Mouse (Mus musculus) embryonic facial prominence, embryonic 15.5 days (tissue): ENCODE measurements around the gene Crb1. TPM values are rescaled to one million over a fixed set of nuclear protein-coding genes. Genes with fewer than 3 reads are reported as not detected.
"Not testable (repeated sequence)": the region's sequence is repeated elsewhere in the genome, so short reads cannot be mapped to it uniquely, and the experiment has no call there.

ENCODE experiments used
- ATAC-seq: fragments of 200-750 bp; cut with Nextera tagmentation; 2 replicates; pipeline ENCODE4 v1.8.0; 2017; ENCODE audit warnings: low read depth, moderate TSS enrichment; ENCODE audit not compliant: insufficient number of reproducible peaks, low FRiP score, low TSS enrichment
- H3K27ac ChIP-seq: fragments of 300-500 bp; sonication (generic); replicated peaks from 2 replicates; pipeline ENCODE4 v1.5.1; 2015; ENCODE audit warnings: mild to moderate bottlenecking, inconsistent platforms
- H3K27me3 ChIP-seq: fragments of 300-500 bp; sonication (generic); 2 replicates; pipeline ENCODE4 v1.6.1; 2015; ENCODE audit warnings: inconsistent platforms
- H3K36me3 ChIP-seq: fragments of 300-500 bp; sonication (generic); 2 replicates; pipeline ENCODE4 v1.6.1; 2015; ENCODE audit warnings: mild to moderate bottlenecking, inconsistent platforms
- H3K4me1 ChIP-seq: fragments of 300-500 bp; sonication (generic); 2 replicates; pipeline ENCODE4 v1.6.1; 2015; ENCODE audit warnings: inconsistent platforms
- H3K4me2 ChIP-seq: fragments of 300-500 bp; sonication (generic); replicated peaks from 2 replicates; pipeline ENCODE4 v1.6.1; 2015; ENCODE audit warnings: mild to moderate bottlenecking, inconsistent platforms
- H3K4me3 ChIP-seq: fragments of 300-500 bp; sonication (generic); replicated peaks from 2 replicates; pipeline ENCODE4 v1.5.1; 2015; ENCODE audit warnings: mild to moderate bottlenecking, inconsistent platforms
- H3K9ac ChIP-seq: fragments of 300-500 bp; sonication (generic); 2 replicates; pipeline ENCODE4 v1.6.1; 2015; ENCODE audit warnings: inconsistent platforms
- H3K9me3 ChIP-seq: fragments of 300-500 bp; sonication (generic); replicated peaks from 2 replicates; pipeline ENCODE4 v1.6.1; 2016; ENCODE audit warnings: inconsistent platforms
- WGBS: fragments of 180-500 bp; shearing (Covaris S2); methylation state at CpG from one replicate; pipeline ENCODE4 v1.1.7; 2015; 5-methylcytosine and 5-hydroxymethylcytosine counted together
- polyA plus RNA-seq: library from polyadenylated mRNA; unstranded; fragments of >200 nt; fragmentation: Nextera tagmentation; extraction: Ambion mirVana; gene quantifications from 2 replicates; pipeline ENCODE4 v1.2.1, GENCODE M21; 2015

Gene Crb1
- polyA plus RNA-seq, 1 experiment from 2014 or later, result not detected

DNA sequence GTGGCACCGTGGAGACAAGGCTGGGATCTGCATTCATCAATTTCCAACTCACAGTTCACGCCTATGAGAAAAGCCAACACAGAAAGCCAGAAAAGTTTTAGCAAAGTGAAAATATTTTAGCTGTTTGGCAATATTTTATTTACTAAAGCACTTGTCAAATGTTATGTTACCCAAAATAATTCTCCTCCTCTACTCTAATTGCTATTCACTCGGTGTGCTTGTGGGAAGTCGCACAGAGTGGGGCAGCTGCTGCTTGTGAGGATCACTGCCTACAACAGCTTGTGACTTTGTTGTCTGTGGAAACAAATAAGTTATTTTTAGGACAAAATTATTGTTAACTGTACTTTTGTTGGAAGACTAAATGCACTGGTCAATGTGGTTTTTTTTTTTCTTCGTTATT is 48.6 kb downstream of the Crb1 start:
- H3K36me3 ChIP-seq, result no peaks in the 10 kb centered on the region
- WGBS, result 73% methylated on average over 5 of the region's 5 CpGs
- ATAC-seq, result no peak

DNA sequence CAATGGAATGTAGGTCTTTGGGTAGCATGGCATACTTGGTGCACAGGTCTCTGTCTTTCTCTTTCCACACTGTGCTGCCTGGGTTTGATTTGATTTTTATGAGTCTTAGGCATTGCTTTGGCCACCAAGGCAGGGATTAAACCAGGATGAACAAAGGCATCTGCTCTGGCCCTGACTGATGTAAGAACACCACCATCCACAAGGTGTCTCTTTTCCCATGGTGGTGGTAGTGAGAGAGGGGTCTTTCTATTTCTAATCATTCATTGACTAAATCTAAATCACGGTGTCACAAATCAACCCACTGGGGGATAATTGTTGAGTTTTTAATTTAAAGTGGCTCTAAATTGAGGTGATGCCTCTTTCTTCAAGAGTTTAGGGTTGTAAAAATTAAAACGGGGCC is 51.5 kb downstream of the Crb1 start:
- Histone ChIP-seq H3K4me1 (no peaks in the 10 kb centered on the region), H3K36me3 (no peaks in the 10 kb centered on the region), H3K27ac (no peak overlapping the region), H3K9ac (no peak overlapping the region), H3K4me2 (no peak overlapping the region), H3K9me3 (no peaks in the 10 kb centered on the region), H3K27me3 (no peaks in the 10 kb centered on the region), H3K4me3 (no peak overlapping the region)
- ATAC-seq, result no peak
- 72% methylated on average over 2 of the region's 2 CpGs for WGBS

More for the DNA sequence above, 48.6 kb downstream of the Crb1 start:
- Histone ChIP-seq H3K4me2 (no peak overlapping the region), H3K9me3 (no peaks in the 10 kb centered on the region), H3K4me1 (no peaks in the 10 kb centered on the region), H3K27me3 (no peaks in the 10 kb centered on the region), H3K9ac (no peak overlapping the region), H3K4me3 (no peak overlapping the region), H3K27ac (no peak overlapping the region)

DNA sequence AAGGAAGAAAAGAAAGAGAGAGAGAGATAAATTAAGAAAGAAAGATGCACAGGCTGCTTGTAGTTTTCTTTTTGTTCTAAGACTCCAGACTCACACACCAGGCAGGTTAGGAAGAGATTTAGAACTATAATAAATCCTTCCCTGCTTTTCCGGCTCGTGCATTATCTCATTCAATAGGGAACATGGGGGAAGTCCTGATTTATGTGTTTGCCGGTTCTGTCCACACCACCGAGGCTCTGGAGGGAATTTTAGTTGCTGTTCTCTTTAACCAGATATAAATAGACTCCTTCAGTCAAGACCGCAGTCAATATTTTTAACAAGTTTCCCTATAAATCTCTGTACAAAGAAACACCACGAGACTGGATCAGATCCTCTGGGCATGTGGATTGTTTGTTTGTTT is 57.1 kb downstream of the Crb1 start:
- Histone ChIP-seq H3K9me3 (no peaks in the 10 kb centered on the region), H3K4me2 (no peak overlapping the region), H3K27ac (no peak overlapping the region), H3K27me3 (no peaks in the 10 kb centered on the region), H3K4me3 (no peak overlapping the region), H3K9ac (no peak overlapping the region), H3K4me1 (no peaks in the 10 kb centered on the region), H3K36me3 (no peaks in the 10 kb centered on the region)
- no peak for ATAC-seq
- WGBS, result 81% methylated on average over 6 of the region's 6 CpGs

DNA sequence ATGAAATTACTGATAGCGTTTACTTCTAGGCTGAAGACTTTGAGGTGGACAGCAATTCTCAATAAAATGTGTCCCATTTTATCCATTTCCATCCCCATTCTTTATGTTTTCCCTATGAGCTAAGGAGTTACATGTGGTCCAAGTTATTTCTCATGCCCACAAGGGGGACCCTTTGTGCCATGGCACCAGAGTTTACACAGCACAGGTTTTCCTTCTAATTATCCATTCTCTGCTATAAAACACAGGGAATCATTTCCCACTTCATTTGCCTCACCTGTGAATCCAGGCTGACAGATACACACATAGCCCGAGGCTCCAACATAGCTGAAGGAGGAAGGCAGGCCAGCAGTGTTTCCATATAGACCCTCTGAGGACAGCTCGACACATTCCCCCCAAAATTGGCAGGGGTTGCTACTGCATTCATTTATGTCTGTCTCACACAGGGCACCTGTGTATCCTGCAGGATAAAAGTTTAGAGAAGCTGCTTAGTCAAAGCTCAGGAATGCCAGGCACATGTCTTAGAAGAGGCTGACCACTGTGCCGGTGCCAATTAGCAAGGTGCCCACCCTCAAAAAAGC is 62.5 kb downstream of the Crb1 start:
- no peak overlapping the region for H3K4me3 ChIP-seq
- H3K4me1 ChIP-seq, result no peaks in the 10 kb centered on the region
- no peak overlapping the region for H3K4me2 ChIP-seq
- 77% methylated on average over 4 of the region's 4 CpGs for WGBS
- H3K27me3 ChIP-seq, result no peaks in the 10 kb centered on the region
- no peak for ATAC-seq
- H3K36me3 ChIP-seq, result no peaks in the 10 kb centered on the region
- no peaks in the 10 kb centered on the region for H3K9me3 ChIP-seq
- H3K9ac ChIP-seq, result no peak overlapping the region
- no peak overlapping the region for H3K27ac ChIP-seq

DNA sequence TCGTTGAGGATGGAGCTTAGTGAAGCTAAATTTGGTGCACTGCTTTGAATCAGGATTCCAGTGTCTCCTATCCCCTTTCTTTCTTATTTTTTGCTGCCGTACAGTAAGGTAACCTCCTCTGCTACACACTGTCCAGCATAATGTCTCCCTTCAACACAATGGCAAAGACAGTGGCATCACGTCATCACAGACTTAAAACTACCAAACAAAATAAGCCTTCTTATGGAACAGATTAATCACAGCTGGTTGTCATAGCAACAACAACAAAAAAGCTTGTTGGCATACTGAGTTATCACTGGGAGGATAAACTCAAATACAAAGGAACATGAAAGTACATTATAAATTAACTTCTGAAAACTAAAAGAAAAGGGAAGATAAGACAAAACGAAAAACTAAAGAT is 68.0 kb downstream of the Crb1 start:
- Histone ChIP-seq H3K9ac (no peak overlapping the region), H3K27ac (no peak overlapping the region), H3K4me3 (no peak overlapping the region), H3K4me2 (no peak overlapping the region), H3K9me3 (no peaks in the 10 kb centered on the region), H3K4me1 (no peaks in the 10 kb centered on the region), H3K36me3 (no peaks in the 10 kb centered on the region), H3K27me3 (no peaks in the 10 kb centered on the region)
- ATAC-seq, result no peak
- 55% methylated on average over 4 of the region's 4 CpGs for WGBS

DNA sequence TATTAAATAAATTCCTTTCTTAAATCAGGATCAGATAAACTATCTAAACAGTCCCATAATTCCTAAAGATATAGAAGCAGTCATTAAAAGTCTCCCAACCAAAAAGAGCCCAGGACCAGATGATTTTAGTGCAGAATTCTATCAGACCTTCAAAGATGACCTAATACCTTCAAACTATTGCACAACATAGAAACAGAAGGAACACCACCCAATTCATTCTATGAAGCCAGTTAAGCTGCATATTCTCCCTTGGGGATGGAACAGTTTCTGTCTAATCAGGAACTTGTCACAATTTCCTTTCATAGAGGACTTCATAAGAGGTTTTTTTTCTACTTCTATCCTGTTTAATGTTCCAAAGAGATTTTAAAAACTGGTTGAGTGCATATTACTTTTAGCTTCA is 74.4 kb downstream of the Crb1 start:
- H3K27me3 ChIP-seq, ATAC-seq: not testable (repeated sequence)

DNA sequence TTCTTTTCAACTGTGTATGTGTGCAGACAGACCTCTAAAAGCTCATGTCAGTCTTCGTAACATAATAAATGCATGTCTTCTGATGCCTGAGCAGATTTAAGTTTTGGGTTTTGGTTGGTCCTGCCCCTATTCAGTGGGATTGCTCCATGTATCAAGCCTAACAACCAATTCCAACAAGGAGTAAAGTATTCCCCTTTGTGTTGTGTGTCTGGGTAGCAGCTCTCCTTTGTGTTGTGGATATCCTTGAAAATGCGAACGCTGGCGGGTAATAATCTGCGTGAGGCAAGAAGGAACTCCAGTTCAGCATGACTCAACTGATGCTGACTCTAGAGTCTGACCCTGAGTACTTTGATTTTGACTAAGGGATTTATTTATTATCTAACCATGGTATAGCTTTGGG is 75.1 kb downstream of the Crb1 start:
- no peaks in the 10 kb centered on the region for H3K4me1 ChIP-seq
- no peak overlapping the region for H3K27ac ChIP-seq
- no peaks in the 10 kb centered on the region for H3K36me3 ChIP-seq
- H3K9ac ChIP-seq, result no peak overlapping the region
- no peaks in the 10 kb centered on the region for H3K27me3 ChIP-seq
- no peak overlapping the region for H3K4me2 ChIP-seq
- no peak overlapping the region for H3K4me3 ChIP-seq
- 80% methylated on average over 5 of the region's 5 CpGs for WGBS
- no peaks in the 10 kb centered on the region for H3K9me3 ChIP-seq
- no peak for ATAC-seq

More for the DNA sequence above, 74.4 kb downstream of the Crb1 start:
- H3K4me1 ChIP-seq, H3K9me3 ChIP-seq, H3K4me3 ChIP-seq, H3K36me3 ChIP-seq, H3K9ac ChIP-seq, H3K27ac ChIP-seq, H3K4me2 ChIP-seq: not testable (repeated sequence)

DNA sequence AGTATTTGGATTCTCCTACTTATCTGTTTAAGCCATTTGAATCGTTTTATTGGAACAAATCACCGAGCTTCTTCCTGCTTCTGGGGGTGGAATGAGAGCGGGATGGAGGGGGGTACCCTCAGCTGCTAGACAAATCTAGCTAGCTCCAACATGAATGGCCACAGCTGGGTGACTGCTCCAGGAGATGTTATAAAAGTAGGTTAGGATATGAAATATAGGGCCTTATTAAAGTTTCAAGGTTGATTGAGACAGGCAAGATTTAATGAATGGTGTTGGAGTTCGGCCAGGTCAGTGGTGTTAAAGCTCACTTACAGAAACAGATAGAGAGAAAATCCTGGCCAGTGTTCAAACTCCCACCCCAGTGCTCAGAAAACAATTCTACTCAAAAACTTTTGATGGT is 84.9 kb downstream of the Crb1 start:
- Histone ChIP-seq H3K27me3 (no peaks in the 10 kb centered on the region), H3K9ac (no peak overlapping the region), H3K4me1 (no peaks in the 10 kb centered on the region), H3K27ac (no peak overlapping the region), H3K4me3 (no peak overlapping the region), H3K4me2 (no peak overlapping the region), H3K9me3 (no peaks in the 10 kb centered on the region), H3K36me3 (no peaks in the 10 kb centered on the region)
- WGBS, result 77% methylated on average over 4 of the region's 4 CpGs
- ATAC-seq, result no peak

DNA sequence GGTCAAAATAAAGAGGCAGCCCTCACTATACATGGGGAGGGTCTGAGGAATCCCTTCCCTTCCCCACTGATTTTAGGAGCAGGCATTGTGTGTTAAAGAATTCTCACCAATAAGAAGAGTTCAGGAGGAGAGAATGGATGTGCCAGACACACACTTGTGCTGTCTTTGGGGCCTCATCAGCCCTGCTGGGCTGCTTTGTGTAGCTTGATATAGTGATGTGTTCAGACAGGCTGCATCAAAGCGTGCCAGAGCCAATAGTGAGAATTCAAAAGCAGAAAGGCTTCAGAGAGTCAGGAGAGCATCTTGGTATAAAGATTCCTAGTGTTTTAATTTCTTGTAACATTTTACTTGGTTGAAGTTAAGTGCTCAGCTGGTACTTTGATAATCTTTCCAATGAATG is 85.3 kb downstream of the Crb1 start:
- H3K27me3 ChIP-seq, result no peaks in the 10 kb centered on the region
- H3K4me1 ChIP-seq, result no peaks in the 10 kb centered on the region
- no peak overlapping the region for H3K4me3 ChIP-seq
- no peak overlapping the region for H3K9ac ChIP-seq
- H3K36me3 ChIP-seq, result no peaks in the 10 kb centered on the region
- ATAC-seq, result no peak
- H3K4me2 ChIP-seq, result no peak overlapping the region
- no peaks in the 10 kb centered on the region for H3K9me3 ChIP-seq
- 69% methylated on average over 1 of the region's 1 CpGs for WGBS
- H3K27ac ChIP-seq, result no peak overlapping the region

DNA sequence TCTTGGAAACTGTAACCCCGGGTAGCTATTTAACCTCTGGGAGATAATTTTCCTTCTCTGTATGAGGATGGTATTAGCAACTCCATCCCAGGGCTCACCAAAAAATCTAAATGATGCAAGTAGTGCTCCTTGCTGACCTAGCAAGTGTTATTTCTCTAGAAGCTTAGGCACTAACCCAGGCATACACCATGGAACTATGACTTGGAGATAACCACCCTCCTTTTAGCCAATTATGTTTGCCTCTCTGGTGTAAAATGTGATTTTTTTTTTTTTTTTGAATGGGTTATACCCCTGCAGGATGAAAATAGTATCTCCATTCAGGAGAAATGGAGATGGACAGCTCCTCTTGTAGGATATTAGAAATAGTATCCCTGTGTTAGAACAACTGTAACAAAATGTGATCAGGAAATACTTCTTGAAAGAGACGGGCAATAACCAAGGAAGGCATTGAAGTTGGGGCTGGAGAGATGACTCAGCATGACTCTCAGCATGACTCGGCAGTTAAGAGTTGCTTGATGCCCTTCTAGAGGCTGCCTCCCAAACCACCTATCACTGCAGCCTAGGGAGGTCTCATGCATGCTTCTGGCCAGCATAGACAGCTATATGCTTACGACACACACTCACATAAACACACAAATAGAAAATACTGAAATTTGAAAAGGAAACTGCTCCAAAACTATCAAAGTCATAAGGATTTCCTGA is 100.1 kb downstream of the Crb1 start:
- WGBS, result 79% methylated on average over 4 of the region's 4 CpGs
- no peak overlapping the region for H3K4me3 ChIP-seq
- H3K4me2 ChIP-seq, result no peak overlapping the region
- no peaks in the 10 kb centered on the region for H3K27me3 ChIP-seq
- H3K36me3 ChIP-seq, result no peaks in the 10 kb centered on the region
- H3K4me1 ChIP-seq, result no peaks in the 10 kb centered on the region
- no peaks in the 10 kb centered on the region for H3K9me3 ChIP-seq
- ATAC-seq, result no peak
- no peak overlapping the region for H3K27ac ChIP-seq
- no peak overlapping the region for H3K9ac ChIP-seq

DNA sequence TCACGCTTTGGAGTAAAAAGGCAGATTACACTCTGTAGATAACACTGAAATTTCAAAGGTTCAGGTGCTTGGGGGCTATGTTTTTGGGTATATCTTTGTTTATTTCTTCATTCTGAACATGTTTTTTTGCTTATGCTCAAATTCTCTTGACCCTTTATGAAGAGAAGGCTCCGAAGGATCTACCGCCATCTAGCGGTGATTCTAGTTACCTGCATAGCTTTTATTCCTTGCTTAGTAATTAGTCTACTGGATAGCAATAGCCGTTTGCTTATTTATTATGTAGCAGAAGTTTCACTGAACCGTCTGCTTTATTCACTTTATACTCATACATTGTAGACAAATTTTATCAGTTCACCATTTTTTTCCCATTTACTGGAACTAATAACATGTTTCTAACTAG is 109.1 kb downstream of the Crb1 start:
- ATAC-seq, result no peak
- Histone ChIP-seq H3K9me3 (no peaks in the 10 kb centered on the region), H3K9ac (no peak overlapping the region), H3K27me3 (no peaks in the 10 kb centered on the region), H3K36me3 (no peaks in the 10 kb centered on the region), H3K27ac (no peak overlapping the region), H3K4me3 (no peak overlapping the region), H3K4me2 (no peak overlapping the region), H3K4me1 (no peaks in the 10 kb centered on the region)
- 16% methylated on average over 6 of the region's 6 CpGs for WGBS

DNA sequence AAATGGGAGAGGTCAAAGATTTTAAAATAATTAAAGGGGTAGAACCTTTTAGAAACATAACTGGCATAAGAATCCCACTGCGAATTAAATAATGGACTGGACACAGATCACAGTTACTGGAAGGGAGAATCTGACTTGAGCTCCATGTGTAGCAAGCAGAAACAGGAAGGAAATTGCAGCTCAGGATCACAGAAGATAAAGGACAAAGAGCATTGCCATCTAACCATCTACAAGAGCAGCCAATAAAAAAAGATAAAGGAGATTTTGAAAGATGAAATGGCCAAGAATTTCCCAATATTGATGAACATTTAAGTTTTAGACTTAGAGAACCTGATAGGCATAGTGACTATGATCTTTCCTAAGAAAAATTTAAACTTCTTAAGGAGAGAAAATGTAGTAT is 112.7 kb downstream of the Crb1 start:
- Histone ChIP-seq H3K27ac (no peak overlapping the region), H3K9ac (no peak overlapping the region), H3K27me3 (no peaks in the 10 kb centered on the region), H3K4me1 (no peaks in the 10 kb centered on the region), H3K4me2 (no peak overlapping the region), H3K36me3 (no peaks in the 10 kb centered on the region), H3K4me3 (no peak overlapping the region), H3K9me3 (no peaks in the 10 kb centered on the region)
- ATAC-seq, result no peak
- 89% methylated on average over 1 of the region's 1 CpGs for WGBS
